Comparison of ENCODE assay signal across 26 mouse cellular contexts in genomic region chr9:43793411-43793810, GRCm38 (mm10).
"Had no signal": no experiment of that assay in that cellular context is flagged by ENCODE, and none has a peak within 500 bp of the region (broad histone marks: within the 10 kb centered on the region; RNA-seq: fewer than 3 reads in every experiment).

No protein-coding gene starts in this region.

- H3K4me2 ChIP-seq: heart, embryonic 11.5 days; heart, embryonic 13.5 days; heart, embryonic 15.5 days; hindbrain, embryonic 13.5 days; hindbrain, embryonic 15.5 days; intestine, embryonic 15.5 days; limb, embryonic 12.5 days; liver, embryonic 11.5 days; liver, embryonic 13.5 days had no signal

- H3K4me3 ChIP-seq: heart, adult 2 months; heart, embryonic 13.5 days; heart, embryonic 15.5 days; hindbrain, embryonic 13.5 days; hindbrain, embryonic 15.5 days; intestine, embryonic 15.5 days; layer of hippocampus, adult 2 months; left cerebral cortex, adult 2 months; limb, embryonic 10.5 days; limb, embryonic 12.5 days; liver, embryonic 13.5 days had no signal

- H3K9me3 ChIP-seq: heart, embryonic 13.5 days; heart, embryonic 15.5 days; hindbrain, embryonic 13.5 days; hindbrain, embryonic 15.5 days; intestine, embryonic 15.5 days; limb, embryonic 10.5 days; limb, embryonic 12.5 days; liver, embryonic 13.5 days had no signal

- H3K36me3 ChIP-seq: heart, embryonic 13.5 days; heart, embryonic 15.5 days; intestine, embryonic 15.5 days had no signal

- H3K27me3 ChIP-seq: heart, embryonic 13.5 days; heart, embryonic 15.5 days; hindbrain, embryonic 13.5 days; hindbrain, embryonic 15.5 days; intestine, embryonic 15.5 days; limb, embryonic 12.5 days; liver, embryonic 13.5 days had no signal

- H3K4me1 ChIP-seq: intestine, embryonic 15.5 days; liver, embryonic 13.5 days had no signal

- H3K9ac ChIP-seq: heart, embryonic 13.5 days; heart, embryonic 15.5 days; hindbrain, embryonic 13.5 days; hindbrain, embryonic 15.5 days; intestine, embryonic 15.5 days; limb, embryonic 12.5 days; liver, embryonic 13.5 days had no signal

- DNase-seq: gastrocnemius, postnatal 14 days; gastrocnemius, postnatal 36 days; heart, adult 11 months; heart, adult 2 months; heart, postnatal 14 days; heart, postnatal 36 days; kidney, adult 18-20 months; kidney, adult 8-10 months; kidney, postnatal 10 days; kidney, postnatal 25 days; kidney, postnatal 4 days; liver; liver, embryonic 13.5 days had no signal

- H3K27ac ChIP-seq: heart, adult 2 months; heart, embryonic 13.5 days; heart, embryonic 15.5 days; hindbrain, embryonic 13.5 days; hindbrain, embryonic 15.5 days; hindbrain, postnatal 0 days; intestine, embryonic 15.5 days; layer of hippocampus, adult 2 months; left cerebral cortex, adult 2 months; limb, embryonic 10.5 days; limb, embryonic 12.5 days; liver, embryonic 13.5 days had no signal

- ATAC-seq: hindbrain, postnatal 0 days; intestine, embryonic 15.5 days; intestine, postnatal 0 days had no signal
